Comparison of ENCODE assay signal across 17 mouse cellular contexts in the genomic region with DNA sequence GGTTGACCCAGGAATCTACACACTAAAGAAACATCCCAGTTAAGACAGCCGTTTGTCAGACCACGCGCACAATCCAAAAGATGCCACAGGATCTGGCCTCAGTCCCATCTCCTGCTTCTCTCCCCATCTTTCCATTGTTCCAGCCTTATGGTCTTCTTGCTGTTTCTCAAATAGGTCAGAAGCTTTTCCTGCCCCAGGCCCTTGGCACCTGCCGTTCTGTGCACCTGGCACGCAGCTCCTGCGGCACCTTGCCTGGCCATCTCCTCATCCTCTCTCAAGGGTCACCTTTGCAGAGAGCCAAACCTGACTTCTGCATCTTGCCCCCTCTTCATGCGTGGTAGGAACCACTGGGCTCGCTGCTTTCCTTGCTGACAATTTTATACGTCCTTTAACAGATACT.
A peak's percentile ranks its signal among the peaks of the same experiment; 100 is the strongest.
DNase-seq lines count a peak whose midpoint lies in the region; ATAC-seq lines count a peak whose summit lies in the region.
"Had no signal": no experiment of that assay in that cellular context is flagged by ENCODE, and none has a peak within 500 bp of the region (broad histone marks: within the 10 kb centered on the region; RNA-seq: fewer than 3 reads in every experiment).

No protein-coding gene starts in this region.

- 0 out of 2 replicates have a peak overlapping the region, but pooled peaks have one; percentile 19 for H3K27ac ChIP-seq in forebrain, embryonic 12.5 days
- no peak overlapping the region for H3K27ac ChIP-seq in forebrain, embryonic 14.5 days (ENCODE audit: low read depth, low read length)
- peak overlapping the region; percentile 69 for H3K27ac ChIP-seq in midbrain, embryonic 16.5 days (ENCODE audit: low read length)
- H3K27ac ChIP-seq: embryonic facial prominence, embryonic 10.5 days; intestine, embryonic 15.5 days; kidney, embryonic 15.5 days; liver, embryonic 13.5 days; lung, embryonic 15.5 days; macrophage had no signal

- no peak for DNase-seq in forebrain, embryonic 14.5 days (ENCODE audit: low spot score)
- DNase-seq in left cerebral cortex, postnatal 4 days, result peak; percentile 34
- no peak for DNase-seq in left cerebral cortex, adult 18-20 months (ENCODE audit: low spot score in 2 of 2)
- peak; percentile 80 for DNase-seq in cerebellum, adult 9-11 months
- no peak for DNase-seq in thymus, postnatal 36 days
- DNase-seq: gastrocnemius, postnatal 36 days; liver, embryonic 13.5 days; right cerebral cortex, postnatal 14 days; thymus, postnatal 25 days had no signal

- intact Hi-C loops in left cerebral cortex, postnatal 4 days (cut with DNase I), result no loop called here

- ATAC-seq in forebrain, embryonic 12.5 days (ENCODE audit: low FRiP score), result no peak
- ATAC-seq in forebrain, embryonic 14.5 days, result no peak
- no peak for ATAC-seq in midbrain, embryonic 16.5 days
- no peak for ATAC-seq in frontal cortex, adult (ENCODE audit: low TSS enrichment)

- 88% methylated on average over 9 of the region's 9 CpGs for WGBS in forebrain, embryonic 12.5 days
- WGBS in forebrain, embryonic 14.5 days, result 87% methylated on average over 9 of the region's 9 CpGs
- WGBS in midbrain, embryonic 16.5 days, result 88% methylated on average over 9 of the region's 9 CpGs

- H3K4me1 ChIP-seq in forebrain, embryonic 12.5 days, result peaks cover 32% of the 10 kb centered on the region
- H3K4me1 ChIP-seq in forebrain, embryonic 14.5 days (ENCODE audit: control insufficient read depth, insufficient read depth, low read length), result peaks cover 4% of the 10 kb centered on the region
- peaks cover 26% of the 10 kb centered on the region for H3K4me1 ChIP-seq in midbrain, embryonic 16.5 days (ENCODE audit: control insufficient read depth, insufficient read depth, low read length)
- H3K4me1 ChIP-seq: liver, embryonic 13.5 days had no signal

- no peaks in the 10 kb centered on the region for H3K27me3 ChIP-seq in forebrain, embryonic 12.5 days
- no peaks in the 10 kb centered on the region for H3K27me3 ChIP-seq in forebrain, embryonic 14.5 days (replicated peaks; ENCODE audit: control insufficient read depth, insufficient read depth, low read length)
- H3K27me3 ChIP-seq in midbrain, embryonic 16.5 days (ENCODE audit: control insufficient read depth, insufficient read depth, low read depth, low read length), result no peaks in the 10 kb centered on the region
- H3K27me3 ChIP-seq: intestine, embryonic 15.5 days; kidney, embryonic 15.5 days; liver, embryonic 13.5 days; lung, embryonic 15.5 days had no signal

- no peak overlapping the region for H3K4me2 ChIP-seq in forebrain, embryonic 12.5 days
- no peak overlapping the region for H3K4me2 ChIP-seq in forebrain, embryonic 14.5 days (ENCODE audit: low read length)
- H3K4me2 ChIP-seq in midbrain, embryonic 16.5 days (ENCODE audit: low read length), result no peak overlapping the region
- H3K4me2 ChIP-seq: intestine, embryonic 15.5 days; kidney, embryonic 15.5 days; liver, embryonic 13.5 days; lung, embryonic 15.5 days had no signal

- no peak overlapping the region for H3K9ac ChIP-seq in forebrain, embryonic 12.5 days
- no peak overlapping the region for H3K9ac ChIP-seq in forebrain, embryonic 14.5 days (ENCODE audit: low read length)
- no peak overlapping the region for H3K9ac ChIP-seq in midbrain, embryonic 16.5 days (ENCODE audit: low read depth, low read length)
- H3K9ac ChIP-seq: intestine, embryonic 15.5 days; kidney, embryonic 15.5 days; liver, embryonic 13.5 days; lung, embryonic 15.5 days had no signal

- H3K9me3 ChIP-seq in forebrain, embryonic 12.5 days, result no peaks in the 10 kb centered on the region
- no peaks in the 10 kb centered on the region for H3K9me3 ChIP-seq in forebrain, embryonic 14.5 days (replicated peaks; ENCODE audit: control insufficient read depth, low read length)
- H3K9me3 ChIP-seq in midbrain, embryonic 16.5 days (replicated peaks; ENCODE audit: control insufficient read depth, low read length, poor library complexity, severe bottlenecking), result no peaks in the 10 kb centered on the region
- H3K9me3 ChIP-seq: embryonic facial prominence, embryonic 10.5 days; intestine, embryonic 15.5 days; kidney, embryonic 15.5 days; liver, embryonic 13.5 days; lung, embryonic 15.5 days had no signal

- H3K36me3 ChIP-seq in forebrain, embryonic 12.5 days (replicated peaks), result peaks cover 11% of the 10 kb centered on the region; the same call in 1 of the 2 replicates
- H3K36me3 ChIP-seq in forebrain, embryonic 14.5 days (ENCODE audit: control insufficient read depth, insufficient read depth, low read length), result peaks cover 5% of the 10 kb centered on the region; the same call in 1 of the 2 replicates
- H3K36me3 ChIP-seq in midbrain, embryonic 16.5 days (ENCODE audit: control insufficient read depth, insufficient read depth, low read length), result no peaks in the 10 kb centered on the region
- H3K36me3 ChIP-seq: embryonic facial prominence, embryonic 10.5 days; intestine, embryonic 15.5 days; kidney, embryonic 15.5 days; liver, embryonic 13.5 days; lung, embryonic 15.5 days had no signal

- H3K4me3 ChIP-seq in forebrain, embryonic 12.5 days (replicated peaks), result no peak overlapping the region
- H3K4me3 ChIP-seq in forebrain, embryonic 14.5 days (ENCODE audit: low read depth, low read length), result no peak overlapping the region
- H3K4me3 ChIP-seq in midbrain, embryonic 16.5 days (ENCODE audit: low read depth, low read length), result no peak overlapping the region
- H3K4me3 ChIP-seq: embryonic facial prominence, embryonic 10.5 days; intestine, embryonic 15.5 days; kidney, embryonic 15.5 days; liver, embryonic 13.5 days; lung, embryonic 15.5 days had no signal

Comparison
In these comparisons a context has a peak if more than half of its experiments do, and no peak if none do; other contexts are left out.
1. DNase-seq: peak in left cerebral cortex, postnatal 4 days (single experiment) and cerebellum, adult 9-11 months (single experiment); none in forebrain, embryonic 14.5 days (single experiment), left cerebral cortex, adult 18-20 months (0 of 2) and thymus, postnatal 36 days (0 of 2).